Mouse (Mus musculus): ENCODE measurements around the gene Olfr606.
"Not testable (repeated sequence)": the region's sequence is repeated elsewhere in the genome, so short reads cannot be mapped to it uniquely, and the experiment has no call there.

Gene Olfr606

DNA sequence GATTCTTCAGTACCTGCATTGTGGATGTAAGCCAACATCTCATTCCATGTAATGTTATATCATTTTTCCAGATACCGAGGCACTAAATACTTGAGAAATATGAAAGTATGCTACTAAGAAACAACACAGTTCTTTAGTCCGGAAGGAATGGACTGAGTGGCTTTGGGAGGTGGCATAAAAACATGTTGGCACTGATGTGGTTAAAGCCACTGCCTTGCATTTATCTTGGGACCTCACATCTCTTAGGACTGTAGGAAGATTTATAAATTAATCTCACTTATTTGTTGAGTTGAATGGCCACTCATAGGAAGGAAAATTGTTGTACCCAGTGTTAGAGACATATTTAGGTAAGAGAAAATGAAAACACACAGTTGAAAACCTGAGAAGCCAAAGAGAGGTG lies at the start of gene Olfr606:
TSS of gene Olfr606 (plus strand) at position 301 of the 400 bp plus-strand sequence.
- DNase-seq (ENCODE audit: low spot score in 2 of 2): no peak

DNA sequence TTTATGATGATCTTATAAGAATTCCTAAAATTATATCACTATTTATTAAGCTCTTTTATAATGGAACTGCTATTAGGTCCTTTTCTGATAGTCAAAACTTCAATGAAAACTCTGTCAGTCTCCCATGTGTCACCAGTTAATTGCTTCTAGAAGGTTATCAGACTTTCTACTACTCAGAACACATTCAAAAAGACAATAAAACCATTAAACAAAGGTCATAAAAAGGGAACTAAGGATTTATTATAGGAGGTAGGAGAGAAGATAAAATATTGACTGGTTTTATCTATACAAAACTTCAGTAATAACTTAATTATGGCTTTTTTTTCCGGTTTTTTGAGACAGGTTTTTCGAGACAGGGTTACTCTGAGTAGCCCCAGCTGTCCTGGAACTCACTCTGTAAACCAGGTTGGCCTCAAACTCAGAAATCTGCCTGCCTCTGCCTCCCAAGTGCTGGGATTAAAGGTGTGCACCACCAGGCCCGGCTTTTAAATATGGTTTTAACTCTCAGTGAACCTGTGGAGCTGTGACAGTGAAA lies 42.3 kb upstream of the Olfr606 start:
- DNase-seq (ENCODE audit: low spot score in 2 of 2): not testable (repeated sequence)

DNA sequence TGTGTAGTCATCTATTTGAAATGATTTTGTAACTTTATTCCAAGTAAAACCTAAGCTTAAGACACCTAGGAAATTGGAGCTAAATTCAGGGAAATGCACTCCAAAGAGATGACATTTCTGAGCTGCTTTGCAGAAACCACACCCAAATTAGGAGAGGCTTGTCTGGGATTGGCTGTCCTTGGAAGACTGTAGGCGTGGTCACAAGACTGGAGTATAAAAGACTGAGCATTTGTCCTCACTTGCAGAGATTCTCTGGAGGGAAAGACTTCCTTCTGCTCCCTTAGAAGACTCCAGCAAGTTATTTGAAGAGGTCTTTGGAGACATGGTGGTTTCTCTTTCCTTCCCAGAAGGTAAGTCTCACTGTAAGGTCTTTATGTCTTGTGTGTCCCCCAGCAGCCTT lies 34.1 kb upstream of the Olfr606 start, which contains the start of gene Usp17lc:
TSS of gene Usp17lc (plus strand) at position 301 of the 400 bp plus-strand sequence.
- DNase-seq (ENCODE audit: low spot score in 2 of 2): not testable (repeated sequence)

DNA sequence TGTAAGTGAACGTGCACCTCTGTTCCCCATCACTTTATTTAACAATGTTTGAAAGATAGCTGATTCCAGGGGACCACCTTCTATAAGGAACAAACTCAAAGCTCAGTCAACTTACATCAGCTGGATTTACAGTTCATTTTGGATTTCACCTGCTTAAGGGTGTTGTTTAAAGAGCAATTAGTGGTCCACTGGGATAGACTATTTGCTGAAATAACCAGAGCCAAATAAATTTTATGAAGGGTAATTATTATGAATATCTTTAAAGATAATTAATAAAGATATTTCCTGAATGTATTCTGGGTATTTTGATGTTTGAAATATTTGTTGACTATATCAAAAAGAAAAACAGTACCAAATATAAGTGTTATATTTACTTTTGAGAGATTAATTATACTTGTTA lies 3.5 kb upstream of the Olfr606 start, which contains the start of gene Olfr605:
TSS of gene Olfr605 (minus strand) at position 101 of the 400 bp plus-strand sequence.
- DNase-seq (ENCODE audit: low spot score in 2 of 2): no peak

- no peak for DNase-seq (ENCODE audit: low spot score in 2 of 2)
These were observed 11.7 kb downstream of the Olfr606 start for GRCm38 (mm10) chr7:103460590-103460989.

- DNase-seq (ENCODE audit: low spot score in 2 of 2): no peak
These were observed 20.7 kb downstream of the Olfr606 start, which contains the start of gene Olfr608 for GRCm38 (mm10) chr7:103469577-103469976. TSS of gene Olfr608 (plus strand) at chr7:103469877.

DNA sequence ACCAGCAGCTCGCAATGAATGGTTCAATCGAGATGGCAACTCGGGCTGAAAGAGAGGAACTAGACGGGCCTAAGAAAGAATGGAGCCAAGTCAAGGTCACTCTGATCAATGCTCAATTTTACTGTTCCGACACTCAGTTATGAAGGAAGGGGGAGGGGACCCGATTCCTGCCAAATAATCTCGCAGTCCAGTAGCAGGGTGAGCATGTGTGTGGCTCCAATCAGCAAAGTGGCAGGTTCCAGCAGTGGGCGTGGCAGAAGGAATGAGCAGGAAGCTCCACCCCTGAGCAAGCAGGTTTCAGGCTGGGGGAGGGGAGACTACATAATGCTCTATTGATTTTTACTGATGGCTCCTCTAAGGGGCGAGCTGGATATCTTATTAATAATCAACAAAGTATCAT lies 28.3 kb downstream of the Olfr606 start:
- not testable (repeated sequence) for DNase-seq (ENCODE audit: low spot score in 2 of 2)

DNA sequence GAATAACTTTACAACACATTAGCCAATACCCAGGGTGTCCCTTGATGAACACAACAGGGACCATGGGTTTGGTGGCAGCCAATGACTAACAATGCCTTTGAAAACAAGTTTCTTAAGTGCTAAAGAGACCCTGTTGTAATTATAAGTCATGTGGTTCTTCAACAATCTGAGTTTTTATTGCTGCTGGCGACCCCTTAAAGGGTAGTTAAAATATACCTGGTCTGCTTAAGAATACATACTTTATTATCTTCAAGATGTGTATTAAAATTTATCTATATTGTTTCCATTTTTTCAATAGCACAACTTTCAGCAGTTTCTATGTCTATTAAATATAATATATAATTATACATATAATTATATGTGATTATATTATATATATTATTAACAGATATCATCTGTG lies 49.1 kb downstream of the Olfr606 start, which contains the start of gene Olfr609:
TSS of gene Olfr609 (minus strand) at position 101 of the 400 bp plus-strand sequence.
- DNase-seq (ENCODE audit: low spot score in 2 of 2): no peak

Data from spleen, postnatal 14 days (tissue).